8 mouse cellular contexts compared by ENCODE assay signal in the genomic region with DNA sequence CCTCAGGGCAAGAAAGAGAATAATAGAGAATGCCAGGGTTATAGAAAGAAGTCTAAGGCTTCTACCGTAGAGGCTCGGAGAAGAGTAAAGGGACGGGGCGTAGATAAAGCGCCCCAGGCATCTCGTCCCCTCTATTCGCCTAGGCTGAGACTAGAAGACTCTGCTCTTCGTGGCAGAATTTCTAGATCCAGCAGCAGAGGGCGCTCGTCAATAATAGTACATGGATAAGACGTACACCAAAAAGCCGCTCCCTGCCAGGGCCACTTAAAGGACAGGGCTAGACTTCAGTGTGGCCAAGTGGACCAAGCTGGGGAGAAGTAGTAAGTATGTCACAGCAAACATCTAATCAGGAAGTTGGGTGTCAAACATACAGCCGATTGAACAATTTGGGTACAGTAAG. TPM values are rescaled to one million over a fixed set of nuclear protein-coding genes. Genes with fewer than 3 reads are reported as not detected.
DNase-seq lines count a peak whose midpoint lies in the region; ATAC-seq and TF ChIP-seq lines count a peak whose summit lies in the region.

No protein-coding gene starts in this region.

- H3K4me3 ChIP-seq in thymus, adult 2 months (ENCODE audit: control insufficient read depth, insufficient read depth, low read length) = no peak overlapping the region
- peak overlapping the region; percentile 66 for H3K4me3 ChIP-seq in intestine, embryonic 16.5 days (ENCODE audit: low read length)
- H3K4me3 ChIP-seq in limb, embryonic 10.5 days = peak overlapping the region; percentile 53
- H3K4me3 ChIP-seq in midbrain, embryonic 13.5 days (replicated peaks) = peak overlapping the region; percentile 42

- TF ChIP-seq POLR2A in thymus, adult 2 months (IDR thresholded peaks at IDR 0.05; ENCODE audit: control insufficient read depth, extremely low read depth, insufficient read depth, low read length, poor library complexity) = no peak

- TF ChIP-seq CTCF in thymus, adult 2 months (IDR thresholded peaks at IDR 0.05; ENCODE audit: borderline replicate concordance, control insufficient read depth, extremely low read depth, insufficient read depth, low read length, poor library complexity) = no peak

- H3K9me3 ChIP-seq in intestine, embryonic 16.5 days (ENCODE audit: control insufficient read depth, low read length) = no peaks in the 10 kb centered on the region
- no peaks in the 10 kb centered on the region for H3K9me3 ChIP-seq in limb, embryonic 10.5 days (replicated peaks)
- no peaks in the 10 kb centered on the region for H3K9me3 ChIP-seq in midbrain, embryonic 13.5 days

- peaks cover 7% of the 10 kb centered on the region for H3K4me1 ChIP-seq in thymus, adult 2 months (replicated peaks; ENCODE audit: control insufficient read depth, insufficient read depth, low read length)
- peaks cover 14% of the 10 kb centered on the region; the same call in 1 of the 2 replicates for H3K4me1 ChIP-seq in intestine, embryonic 16.5 days (ENCODE audit: control insufficient read depth, insufficient read depth, low read length)
- H3K4me1 ChIP-seq in limb, embryonic 10.5 days = peaks cover 38% of the 10 kb centered on the region
- H3K4me1 ChIP-seq in midbrain, embryonic 13.5 days (replicated peaks) = peaks cover 22% of the 10 kb centered on the region

- WGBS in thymus, adult 2 months = 21% methylated on average over 13 of the region's 13 CpGs
- WGBS in intestine, embryonic 16.5 days = under 1% methylated on average over 13 of the region's 13 CpGs
- WGBS in limb, embryonic 10.5 days = 2% methylated on average over 13 of the region's 13 CpGs
- 4% methylated on average over 13 of the region's 13 CpGs for WGBS in midbrain, embryonic 13.5 days

- H3K4me2 ChIP-seq in intestine, embryonic 16.5 days (ENCODE audit: low read depth, low read length) = peak overlapping the region; percentile 63
- H3K4me2 ChIP-seq in midbrain, embryonic 13.5 days (replicated peaks) = peak overlapping the region; percentile 62

- peak; percentile 78 for DNase-seq in thymus, adult 2 months
- DNase-seq in thymus, adult 18-20 months = no peak
- DNase-seq in embryo, embryonic 9.5 days (ENCODE audit: extremely low spot score) = peak; percentile 82
- peak; percentile 71 to 90 for DNase-seq in gastrocnemius, postnatal 4 days (ENCODE audit: low spot score in 2 of 2)
- peak; percentile 86 for DNase-seq in limb, embryonic 10.5 days (ENCODE audit: low spot score)
- peak; percentile 70 for DNase-seq in spleen, adult 12 weeks (ENCODE audit: low spot score)

- H3K27ac ChIP-seq in thymus, adult 2 months (ENCODE audit: control insufficient read depth, insufficient read depth, low read length) = no peak overlapping the region
- peak overlapping the region; percentile 97 for H3K27ac ChIP-seq in intestine, embryonic 16.5 days (ENCODE audit: low read length)
- H3K27ac ChIP-seq in limb, embryonic 10.5 days = peak overlapping the region; percentile 80
- H3K27ac ChIP-seq in midbrain, embryonic 13.5 days = peak overlapping the region; percentile 76; the same call in 1 of the 2 replicates

- no peaks in the 10 kb centered on the region for H3K27me3 ChIP-seq in thymus, adult 2 months (ENCODE audit: control insufficient read depth, insufficient read depth, low read length)
- no peaks in the 10 kb centered on the region for H3K27me3 ChIP-seq in intestine, embryonic 16.5 days (replicated peaks; ENCODE audit: control insufficient read depth, insufficient read depth, low read length)
- H3K27me3 ChIP-seq in limb, embryonic 10.5 days (ENCODE audit: low read depth, poor library complexity, severe bottlenecking) = peaks cover 9% of the 10 kb centered on the region; the same call in 1 of the 2 replicates
- H3K27me3 ChIP-seq in midbrain, embryonic 13.5 days = peaks cover 42% of the 10 kb centered on the region

- peak; percentile 74 for ATAC-seq in intestine, embryonic 16.5 days
- peak; percentile 80 for ATAC-seq in midbrain, embryonic 13.5 days

- H3K36me3 ChIP-seq in thymus, adult 2 months (ENCODE audit: control insufficient read depth, insufficient read depth, low read length) = peaks cover 21% of the 10 kb centered on the region
- H3K36me3 ChIP-seq in intestine, embryonic 16.5 days (ENCODE audit: control insufficient read depth, insufficient read depth, low read length) = peaks cover 6% of the 10 kb centered on the region; the same call in 1 of the 2 replicates
- peaks cover 30% of the 10 kb centered on the region for H3K36me3 ChIP-seq in limb, embryonic 10.5 days
- peaks cover 21% of the 10 kb centered on the region for H3K36me3 ChIP-seq in midbrain, embryonic 13.5 days

- H3K9ac ChIP-seq in intestine, embryonic 16.5 days (ENCODE audit: low read depth, low read length) = peak overlapping the region; percentile 85
- peak overlapping the region; percentile 65 for H3K9ac ChIP-seq in midbrain, embryonic 13.5 days (replicated peaks)

RNA-seq across cellular contexts. Expression of a gene that starts 0.8 kb away (rescaled TPM):
- 21.0 and 25.4 TPM in 2 replicates for polyA plus RNA-seq in thymus, adult 2 months (2012; rRNA removed)
- total RNA-seq in gastrocnemius, postnatal 4 days (2021) = 10 to 100 TPM; 47.0 to 48.0 TPM
- polyA plus RNA-seq in intestine, embryonic 16.5 days (2015; fragmentation: Nextera tagmentation; extraction: Ambion mirVana) = 167 and 175 TPM in 2 replicates
- 12.9 and 14.5 TPM in 2 replicates for polyA plus RNA-seq in limb, embryonic 10.5 days (2016; fragmentation: Nextera tagmentation; extraction: Ambion mirVana)
- 21.7 and 23.0 TPM in 2 replicates for polyA plus RNA-seq in midbrain, embryonic 13.5 days (2015; fragmentation: Nextera tagmentation; extraction: Ambion mirVana)

RNA-seq across cellular contexts. Expression of a gene that starts 9.6 kb away (rescaled TPM):
- 2.4 and 2.5 TPM in 2 replicates for polyA plus RNA-seq in thymus, adult 2 months (2012; rRNA removed)
- 1 to 10 TPM; 4.6 to 5.5 TPM for total RNA-seq in gastrocnemius, postnatal 4 days (2021)
- 5.7 and 6.5 TPM in 2 replicates for polyA plus RNA-seq in intestine, embryonic 16.5 days (2015; fragmentation: Nextera tagmentation; extraction: Ambion mirVana)
- polyA plus RNA-seq in limb, embryonic 10.5 days (2016; fragmentation: Nextera tagmentation; extraction: Ambion mirVana) = 7.7 and 10.6 TPM in 2 replicates
- 11.0 and 11.5 TPM in 2 replicates for polyA plus RNA-seq in midbrain, embryonic 13.5 days (2015; fragmentation: Nextera tagmentation; extraction: Ambion mirVana)

RNA-seq across cellular contexts. Expression of a gene that starts 10.3 kb away (rescaled TPM):
- polyA plus RNA-seq in thymus, adult 2 months (2012; rRNA removed) = 68.6 and 85.1 TPM in 2 replicates
- total RNA-seq in gastrocnemius, postnatal 4 days (2021) = 10 to 100 TPM; 12.9 TPM
- 15.4 and 17.8 TPM in 2 replicates for polyA plus RNA-seq in intestine, embryonic 16.5 days (2015; fragmentation: Nextera tagmentation; extraction: Ambion mirVana)
- 17.8 and 20.0 TPM in 2 replicates for polyA plus RNA-seq in limb, embryonic 10.5 days (2016; fragmentation: Nextera tagmentation; extraction: Ambion mirVana)
- 12.5 and 13.9 TPM in 2 replicates for polyA plus RNA-seq in midbrain, embryonic 13.5 days (2015; fragmentation: Nextera tagmentation; extraction: Ambion mirVana)

RNA-seq across cellular contexts. Expression of a gene that starts 18.0 kb away (rescaled TPM):
- 0.29 and 0.67 TPM in 2 replicates for polyA plus RNA-seq in thymus, adult 2 months (2012; rRNA removed)
- not detected for total RNA-seq in gastrocnemius, postnatal 4 days (2021)
- polyA plus RNA-seq in intestine, embryonic 16.5 days (2015; fragmentation: Nextera tagmentation; extraction: Ambion mirVana) = not detected in 2 replicates
- 0.33 and 0.50 TPM in 2 replicates for polyA plus RNA-seq in limb, embryonic 10.5 days (2016; fragmentation: Nextera tagmentation; extraction: Ambion mirVana)
- polyA plus RNA-seq in midbrain, embryonic 13.5 days (2015; fragmentation: Nextera tagmentation; extraction: Ambion mirVana) = not detected in 2 replicates

RNA-seq across cellular contexts. Expression of a gene that starts 41.3 kb away (rescaled TPM):
- 28.8 and 414 TPM in 2 replicates for polyA plus RNA-seq in thymus, adult 2 months (2012; rRNA removed)
- total RNA-seq in gastrocnemius, postnatal 4 days (2021) = 100 to 1,000 TPM; 677 to 707 TPM
- 0.77 and 0.95 TPM in 2 replicates for polyA plus RNA-seq in intestine, embryonic 16.5 days (2015; fragmentation: Nextera tagmentation; extraction: Ambion mirVana)
- polyA plus RNA-seq in limb, embryonic 10.5 days (2016; fragmentation: Nextera tagmentation; extraction: Ambion mirVana) = 0.23 and 0.51 TPM in 2 replicates
- not detected in 2 replicates for polyA plus RNA-seq in midbrain, embryonic 13.5 days (2015; fragmentation: Nextera tagmentation; extraction: Ambion mirVana)

Comparison
In these comparisons a context has a peak if more than half of its experiments do, and no peak if none do; other contexts are left out.
1. DNase-seq: peak in thymus, adult 2 months (single experiment), embryo, embryonic 9.5 days (single experiment), gastrocnemius, postnatal 4 days (2 of 2), limb, embryonic 10.5 days (single experiment) and spleen, adult 12 weeks (single experiment); none in thymus, adult 18-20 months (0 of 2).